Mouse (Mus musculus) layer of hippocampus, postnatal 36 days (tissue): ENCODE measurements around the gene Hist2h2aa2. TPM values are rescaled to one million over a fixed set of nuclear protein-coding genes. Genes with fewer than 3 reads are reported as not detected.
"Not testable (repeated sequence)": the region's sequence is repeated elsewhere in the genome, so short reads cannot be mapped to it uniquely, and the experiment has no call there.

Source experiments
- DNase-seq, 2 experiments: peaks; one replicate each; pipeline ENCODE4 v3.0.0; 2022
- total RNA-seq, 2 experiments: library from RNA; stranded (reverse); gene quantifications; 2 replicates each; pipeline ENCODE4 v1.2.3; 2021

Hist2h2aa2 gene
- total RNA-seq, 2 experiments from 2014 or later: 193 to 195 TPM

GRCm38 (mm10) chr3:96261623-96262022 lies 21.5 kb upstream of the Hist2h2aa2 start:
- no peak for DNase-seq

- DNase-seq: no peak
Measured at GRCm38 (mm10) chr3:96260220-96260619, 20.1 kb upstream of the Hist2h2aa2 start.

GRCm38 (mm10) chr3:96257190-96257589 lies 17.1 kb upstream of the Hist2h2aa2 start:
- DNase-seq: no peak

GRCm38 (mm10) chr3:96255926-96256593 lies 16.0 kb upstream of the Hist2h2aa2 start:
- DNase-seq: no peak

GRCm38 (mm10) chr3:96254683-96255355 lies 14.7 kb upstream of the Hist2h2aa2 start:
- no peak for DNase-seq

- DNase-seq: no peak
Measured at GRCm38 (mm10) chr3:96251787-96252186, 11.7 kb upstream of the Hist2h2aa2 start.

GRCm38 (mm10) chr3:96250890-96251289 lies 10.8 kb upstream of the Hist2h2aa2 start:
- no peak for DNase-seq

GRCm38 (mm10) chr3:96249034-96249345 lies 8.9 kb upstream of the Hist2h2aa2 start:
- DNase-seq: no peak

- no peak for DNase-seq
Measured at GRCm38 (mm10) chr3:96248141-96249033, 8.3 kb upstream of the Hist2h2aa2 start.

GRCm38 (mm10) chr3:96247356-96248140 lies 7.5 kb upstream of the Hist2h2aa2 start:
- DNase-seq: no peak

- DNase-seq: not testable (repeated sequence)
Measured at GRCm38 (mm10) chr3:96246427-96246856, 6.4 kb upstream of the Hist2h2aa2 start, which contains the start of gene Hist2h3c1. Gene Hist2h3c1, plus strand, starts transcription at chr3:96246685.

- DNase-seq: not testable (repeated sequence)
Measured at GRCm38 (mm10) chr3:96246018-96246417, 5.9 kb upstream of the Hist2h2aa2 start.

- DNase-seq: peak; percentile 89
Measured at GRCm38 (mm10) chr3:96245003-96245886, 5.2 kb upstream of the Hist2h2aa2 start, which contains the start of gene Hist2h2aa1. Gene Hist2h2aa1, plus strand, starts transcription at chr3:96245497.

- DNase-seq: no peak
Measured at GRCm38 (mm10) chr3:96243921-96244572, 4.0 kb upstream of the Hist2h2aa2 start.

- no peak for DNase-seq
Measured at GRCm38 (mm10) chr3:96240799-96241197, 722 bp upstream of the Hist2h2aa2 start.

GRCm38 (mm10) chr3:96238954-96239793 lies 902 bp downstream of the Hist2h2aa2 start, which contains the start of gene Hist2h3c2:
Gene Hist2h3c2, minus strand, starts transcription at chr3:96239127.
- peak in 1 of 2 experiments; percentile 20 for DNase-seq

GRCm38 (mm10) chr3:96237904-96238511 lies 2.1 kb downstream of the Hist2h2aa2 start:
- DNase-seq: no peak

- no peak for DNase-seq
Measured at GRCm38 (mm10) chr3:96237335-96237903, 2.7 kb downstream of the Hist2h2aa2 start.
